Mouse (Mus musculus): ENCODE data around the gene Smap2. TPM values are rescaled to one million over a fixed set of nuclear protein-coding genes. Genes with fewer than 3 reads are reported as not detected.

The Smap2 gene
- polyA plus RNA-seq, 1 experiment from 2014 or later: 23.2 TPM

DNA sequence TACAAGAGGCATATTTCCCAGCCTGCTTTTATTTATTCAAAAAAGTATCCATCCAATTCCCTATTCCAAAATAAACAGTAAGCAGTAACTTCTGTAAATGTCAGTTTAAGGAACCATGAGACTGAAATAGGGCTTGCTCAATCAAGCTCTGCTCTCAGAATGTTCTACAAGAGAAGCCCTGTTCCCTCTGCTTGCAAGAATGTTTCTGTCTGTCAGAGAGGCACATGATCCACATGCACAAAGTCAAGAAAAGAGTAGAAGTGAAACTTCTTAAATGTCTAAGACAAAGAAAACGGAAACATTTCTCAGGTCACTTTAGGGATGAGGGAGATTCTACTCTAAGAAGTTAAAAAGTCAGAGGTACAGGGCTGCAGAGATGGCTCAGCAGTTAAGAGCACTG, 24.0 kb downstream of the Smap2 start:
- no peaks in the 10 kb centered on the region for H3K36me3 ChIP-seq (ENCODE audit: control insufficient read depth, insufficient read depth)
- H3K4me2 ChIP-seq (replicated peaks; ENCODE audit: low read depth): no peak overlapping the region
- H3K9me3 ChIP-seq (ENCODE audit: control insufficient read depth): no peaks in the 10 kb centered on the region
- H3K27me3 ChIP-seq (replicated peaks; ENCODE audit: control insufficient read depth, insufficient read depth, low read length): no peaks in the 10 kb centered on the region
- H3K4me1 ChIP-seq (replicated peaks; ENCODE audit: control insufficient read depth, insufficient read depth, low read length): no peaks in the 10 kb centered on the region
- H3K27ac ChIP-seq (ENCODE audit: low read depth, low read length): no peak overlapping the region
- no peak overlapping the region for H3K9ac ChIP-seq (ENCODE audit: low read depth, low read length)
- no peak for TF ChIP-seq CTCF (IDR thresholded peaks at IDR 0.05; ENCODE audit: low read depth)
- WGBS: 74% methylated on average over 1 of the region's 1 CpGs
- H3K4me3 ChIP-seq (ENCODE audit: low read depth, low read length): no peak overlapping the region
- ATAC-seq: no peak

DNA sequence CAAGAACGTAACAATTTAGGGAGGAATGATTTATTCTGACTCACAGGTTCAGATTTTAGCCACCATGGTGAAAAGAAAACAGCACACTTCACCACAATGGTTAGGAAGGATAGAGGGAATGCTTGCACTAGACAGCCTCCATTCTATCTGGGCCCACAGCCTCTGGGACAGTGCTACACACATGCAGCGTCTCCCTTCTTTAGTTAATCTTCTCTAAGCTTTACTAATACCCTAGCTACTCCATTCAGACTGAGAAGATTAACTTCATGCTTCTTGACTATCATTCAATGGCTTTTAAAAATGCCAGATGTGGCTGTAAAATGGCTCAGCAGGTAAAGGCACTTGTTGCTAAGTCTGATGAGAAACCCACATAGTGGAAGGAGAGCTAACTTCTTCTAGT, 24.8 kb downstream of the Smap2 start:
- no peaks in the 10 kb centered on the region for H3K4me1 ChIP-seq (replicated peaks; ENCODE audit: control insufficient read depth, insufficient read depth, low read length)
- H3K27me3 ChIP-seq (replicated peaks; ENCODE audit: control insufficient read depth, insufficient read depth, low read length): no peaks in the 10 kb centered on the region
- 82% methylated on average over 2 of the region's 2 CpGs for WGBS
- H3K9me3 ChIP-seq (ENCODE audit: control insufficient read depth): no peaks in the 10 kb centered on the region
- no peak overlapping the region for H3K4me3 ChIP-seq (ENCODE audit: low read depth, low read length)
- no peak overlapping the region for H3K9ac ChIP-seq (ENCODE audit: low read depth, low read length)
- no peak overlapping the region for H3K4me2 ChIP-seq (replicated peaks; ENCODE audit: low read depth)
- no peak overlapping the region for H3K27ac ChIP-seq (ENCODE audit: low read depth, low read length)
- TF ChIP-seq CTCF (IDR thresholded peaks at IDR 0.05; ENCODE audit: low read depth): no peak
- H3K36me3 ChIP-seq (ENCODE audit: control insufficient read depth, insufficient read depth): peaks cover 3% of the 10 kb centered on the region; the same call in 1 of the 2 replicates
- ATAC-seq: no peak

- no peaks in the 10 kb centered on the region for H3K4me1 ChIP-seq (replicated peaks; ENCODE audit: control insufficient read depth, insufficient read depth, low read length)
- H3K9ac ChIP-seq (ENCODE audit: low read depth, low read length): no peak overlapping the region
- ATAC-seq: no peak
- H3K36me3 ChIP-seq (ENCODE audit: control insufficient read depth, insufficient read depth): peaks cover 19% of the 10 kb centered on the region
- 65% methylated on average over 4 of the region's 4 CpGs for WGBS
- TF ChIP-seq CTCF (IDR thresholded peaks at IDR 0.05; ENCODE audit: low read depth): no peak
- no peak overlapping the region for H3K4me2 ChIP-seq (replicated peaks; ENCODE audit: low read depth)
- H3K27me3 ChIP-seq (replicated peaks; ENCODE audit: control insufficient read depth, insufficient read depth, low read length): no peaks in the 10 kb centered on the region
- H3K27ac ChIP-seq (ENCODE audit: low read depth, low read length): no peak overlapping the region
- H3K9me3 ChIP-seq (ENCODE audit: control insufficient read depth): no peaks in the 10 kb centered on the region
- no peak overlapping the region for H3K4me3 ChIP-seq (ENCODE audit: low read depth, low read length)
Measured at GRCm38 (mm10) chr4:120987319-120987718, 29.7 kb downstream of the Smap2 start.

DNA sequence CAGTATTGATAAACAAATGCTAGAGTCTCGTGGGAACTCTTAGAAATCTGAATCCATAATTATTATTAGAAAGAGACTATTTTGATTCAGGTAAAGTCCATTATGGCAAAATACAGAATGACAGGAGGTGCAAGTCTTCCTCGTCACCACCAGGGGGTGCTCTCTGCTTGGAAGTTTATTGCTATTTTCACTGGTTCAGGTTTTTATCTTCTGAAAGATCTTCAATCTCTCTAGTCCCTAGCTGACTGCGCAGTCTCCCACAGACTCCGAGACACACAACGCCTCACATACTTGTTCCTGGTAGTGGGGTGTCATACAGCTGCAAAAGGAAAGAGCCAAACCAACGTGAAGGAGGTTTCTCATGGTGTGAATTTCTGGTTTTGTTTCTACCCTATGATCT, 30.6 kb downstream of the Smap2 start:
- Histone ChIP-seq H3K9ac (ENCODE audit: low read depth, low read length) (no peak overlapping the region), H3K36me3 (ENCODE audit: control insufficient read depth, insufficient read depth) (peaks cover 21% of the 10 kb centered on the region), H3K27ac (ENCODE audit: low read depth, low read length) (no peak overlapping the region), H3K4me3 (ENCODE audit: low read depth, low read length) (no peak overlapping the region), H3K27me3 (replicated peaks; ENCODE audit: control insufficient read depth, insufficient read depth, low read length) (no peaks in the 10 kb centered on the region), H3K4me2 (replicated peaks; ENCODE audit: low read depth) (no peak overlapping the region), H3K4me1 (replicated peaks; ENCODE audit: control insufficient read depth, insufficient read depth, low read length) (no peaks in the 10 kb centered on the region), H3K9me3 (ENCODE audit: control insufficient read depth) (no peaks in the 10 kb centered on the region)
- WGBS: 7% methylated on average over 6 of the region's 6 CpGs
- TF ChIP-seq CTCF (IDR thresholded peaks at IDR 0.05; ENCODE audit: low read depth): peak; percentile 91
- ATAC-seq: no peak

GRCm38 (mm10) chr4:120978221-120978620, 38.8 kb downstream of the Smap2 start:
- no peak for TF ChIP-seq CTCF (IDR thresholded peaks at IDR 0.05; ENCODE audit: low read depth)
- Histone ChIP-seq H3K27ac (ENCODE audit: low read depth, low read length) (no peak overlapping the region), H3K4me2 (replicated peaks; ENCODE audit: low read depth) (no peak overlapping the region), H3K9me3 (ENCODE audit: control insufficient read depth) (no peaks in the 10 kb centered on the region), H3K9ac (ENCODE audit: low read depth, low read length) (no peak overlapping the region), H3K4me1 (replicated peaks; ENCODE audit: control insufficient read depth, insufficient read depth, low read length) (no peaks in the 10 kb centered on the region), H3K36me3 (ENCODE audit: control insufficient read depth, insufficient read depth) (peaks cover 37% of the 10 kb centered on the region), H3K4me3 (ENCODE audit: low read depth, low read length) (no peak overlapping the region), H3K27me3 (replicated peaks; ENCODE audit: control insufficient read depth, insufficient read depth, low read length) (no peaks in the 10 kb centered on the region)
- WGBS: 87% methylated on average over 3 of the region's 3 CpGs
- no peak for ATAC-seq

DNA sequence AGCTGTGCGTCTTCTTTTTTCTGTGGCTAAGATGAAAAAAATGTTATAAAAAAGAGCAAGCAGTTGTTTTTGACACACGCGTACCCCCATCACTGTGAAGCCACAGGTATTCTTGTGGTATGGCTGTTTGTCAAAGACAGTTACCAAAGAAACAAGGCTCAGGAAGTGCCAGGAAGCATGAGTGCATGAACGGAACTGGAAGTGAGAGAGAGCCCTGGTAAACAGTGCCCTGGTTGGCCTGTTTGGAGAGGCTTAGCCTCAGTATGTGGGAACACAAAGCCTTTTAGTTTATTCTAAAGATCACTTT, 41.7 kb downstream of the Smap2 start:
- no peak overlapping the region for H3K4me3 ChIP-seq (ENCODE audit: low read depth, low read length)
- ATAC-seq: no peak
- H3K27ac ChIP-seq (ENCODE audit: low read depth, low read length): no peak overlapping the region
- TF ChIP-seq CTCF (IDR thresholded peaks at IDR 0.05; ENCODE audit: low read depth): no peak
- WGBS: 89% methylated on average over 4 of the region's 4 CpGs
- peaks cover 38% of the 10 kb centered on the region for H3K36me3 ChIP-seq (ENCODE audit: control insufficient read depth, insufficient read depth)
- H3K27me3 ChIP-seq (replicated peaks; ENCODE audit: control insufficient read depth, insufficient read depth, low read length): no peaks in the 10 kb centered on the region
- no peak overlapping the region for H3K9ac ChIP-seq (ENCODE audit: low read depth, low read length)
- H3K4me1 ChIP-seq (replicated peaks; ENCODE audit: control insufficient read depth, insufficient read depth, low read length): no peaks in the 10 kb centered on the region
- H3K9me3 ChIP-seq (ENCODE audit: control insufficient read depth): no peaks in the 10 kb centered on the region
- no peak overlapping the region for H3K4me2 ChIP-seq (replicated peaks; ENCODE audit: low read depth)

Measured in intestine, postnatal 0 days (tissue).